Mouse (Mus musculus) lung, adult 2 months (tissue): ENCODE measurements around the gene Nhlrc2.

ENCODE experiments used
- CTCF ChIP-seq: fragments of 200-500 bp; IDR thresholded peaks from 2 replicates; pipeline ENCODE4 v1.5.1; 2011; ENCODE audit warnings: mild to moderate bottlenecking, low read length, control low read depth; ENCODE audit not compliant: insufficient read depth
- POLR2A ChIP-seq: fragments of 200-500 bp; IDR thresholded peaks from 2 replicates; pipeline ENCODE4 v1.6.1; 2011; ENCODE audit warnings: low read depth, mild to moderate bottlenecking, control low read depth, low read length, borderline replicate concordance; ENCODE audit errors: extremely low read depth

GRCm38 (mm10) chr19:56581981-56582380 lies 33.9 kb downstream of the Nhlrc2 start:
- TF ChIP-seq POLR2A, result no peak
- no peak for TF ChIP-seq CTCF
